Mouse (Mus musculus): ENCODE measurements around the gene Ndel1.

Gene Ndel1

GRCm38 (mm10) chr11:68778855-68779254 lies 92.8 kb downstream of the Ndel1 start:
- no peak for DNase-seq (ENCODE audit: low spot score)

GRCm38 (mm10) chr11:68777933-68778332 lies 93.7 kb downstream of the Ndel1 start:
- DNase-seq (ENCODE audit: low spot score): no peak

GRCm38 (mm10) chr11:68776147-68776655 lies 95.5 kb downstream of the Ndel1 start:
- DNase-seq (ENCODE audit: low spot score): no peak

All from spleen, adult 12 weeks (tissue).